Mouse (Mus musculus): Measurements from ENCODE around the gene Nos3. TPM values are rescaled to one million over a fixed set of nuclear protein-coding genes. Genes with fewer than 3 reads are reported as not detected.

Gene Nos3
- polyA plus RNA-seq, 1 experiment from 2014 or later = 7.4 TPM

DNA sequence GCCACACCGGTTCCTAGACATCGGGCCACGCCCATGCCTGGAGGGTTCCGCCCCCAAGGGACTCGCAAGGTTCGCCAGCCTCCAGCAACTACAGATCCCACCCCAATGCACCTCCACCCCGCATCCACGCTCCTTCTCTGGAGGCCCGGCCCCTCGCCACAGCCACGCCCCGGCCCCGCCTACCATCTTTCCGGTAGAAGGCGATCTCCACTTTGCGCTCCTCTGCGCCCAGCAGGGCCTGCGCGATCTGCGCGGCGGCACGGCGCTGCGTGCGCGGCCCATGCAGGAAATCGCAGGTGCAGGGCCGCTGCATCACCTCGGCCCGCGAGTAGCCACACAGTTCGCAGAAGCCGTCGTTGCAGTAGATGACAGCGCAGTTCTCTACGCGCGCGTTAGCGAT lies 16.5 kb upstream of the Nos3 start:
- Histone ChIP-seq H3K9me3 (ENCODE audit: control insufficient read depth, low read length) (no peaks in the 10 kb centered on the region), H3K36me3 (ENCODE audit: control insufficient read depth, insufficient read depth, low read length) (no peaks in the 10 kb centered on the region), H3K9ac (ENCODE audit: low read length) (peak overlapping the region; percentile 48), H3K4me1 (replicated peaks; ENCODE audit: control insufficient read depth, insufficient read depth, low read length) (peaks cover 42% of the 10 kb centered on the region), H3K27ac (ENCODE audit: low read depth, low read length) (no peak overlapping the region), H3K4me2 (ENCODE audit: low read depth, low read length, severe bottlenecking) (peak overlapping the region; percentile 99), H3K4me3 (ENCODE audit: low read depth, low read length) (peak overlapping the region; percentile 45), H3K27me3 (ENCODE audit: control insufficient read depth, insufficient read depth, low read length) (peaks cover 25% of the 10 kb centered on the region)
- ATAC-seq (replicated peaks; ENCODE audit: low FRiP score) (peak; percentile 47), DNase-seq (ENCODE audit: low spot score) (peak; percentile 87)
- under 1% methylated on average over 41 of the region's 41 CpGs for WGBS

DNA sequence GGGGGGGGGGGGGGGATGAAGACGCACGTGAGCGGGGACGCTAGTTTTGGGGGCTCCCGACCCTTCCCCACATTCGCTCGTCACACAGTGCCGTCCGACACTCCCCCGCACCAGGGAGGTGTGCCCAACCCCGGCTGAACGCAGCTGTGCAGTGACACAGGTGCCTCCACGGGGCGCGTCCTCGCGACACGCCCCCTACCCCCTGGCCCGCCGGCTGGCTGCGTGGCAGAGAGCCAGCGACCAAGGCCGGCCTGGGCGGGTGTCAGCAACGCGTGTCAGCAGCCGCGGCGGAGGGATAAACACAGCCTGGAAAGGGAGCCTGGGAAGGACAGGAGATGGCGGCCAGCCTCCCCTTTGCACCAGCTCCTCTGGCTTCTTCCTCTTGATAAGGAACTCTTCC lies 16.1 kb upstream of the Nos3 start:
- H3K4me3 ChIP-seq (ENCODE audit: low read depth, low read length) = peak overlapping the region; percentile 45
- WGBS = under 1% methylated on average over 29 of the region's 30 CpGs
- H3K9ac ChIP-seq (ENCODE audit: low read length) = peak overlapping the region; percentile 48
- H3K4me2 ChIP-seq (ENCODE audit: low read depth, low read length, severe bottlenecking) = peak overlapping the region; percentile 99
- peaks cover 40% of the 10 kb centered on the region for H3K4me1 ChIP-seq (replicated peaks; ENCODE audit: control insufficient read depth, insufficient read depth, low read length)
- DNase-seq (ENCODE audit: low spot score) = no peak
- H3K36me3 ChIP-seq (ENCODE audit: control insufficient read depth, insufficient read depth, low read length) = no peaks in the 10 kb centered on the region
- peaks cover 25% of the 10 kb centered on the region for H3K27me3 ChIP-seq (ENCODE audit: control insufficient read depth, insufficient read depth, low read length)
- no peaks in the 10 kb centered on the region for H3K9me3 ChIP-seq (ENCODE audit: control insufficient read depth, low read length)
- ATAC-seq (replicated peaks; ENCODE audit: low FRiP score) = no peak
- no peak overlapping the region for H3K27ac ChIP-seq (ENCODE audit: low read depth, low read length)

DNA sequence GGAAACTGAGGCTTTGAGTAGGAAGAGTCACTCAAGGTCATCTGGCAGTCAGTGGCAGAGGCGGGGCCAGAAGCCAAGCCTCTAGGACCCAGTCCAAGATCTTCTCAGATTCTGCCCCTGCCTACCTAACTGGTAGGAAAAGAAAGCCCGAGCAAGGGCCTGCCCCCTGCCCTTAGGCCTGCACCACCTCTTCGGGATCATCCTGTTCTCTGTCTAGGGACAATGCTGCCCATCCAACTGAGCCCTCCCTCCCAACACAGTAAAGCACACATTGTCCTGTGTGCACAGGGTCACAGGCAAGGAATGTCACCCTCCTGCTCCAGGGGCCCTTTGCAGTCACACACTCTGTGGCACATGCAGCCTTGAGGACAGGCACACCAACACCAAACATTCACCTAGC lies 14.5 kb upstream of the Nos3 start:
- Histone ChIP-seq H3K27ac (ENCODE audit: low read depth, low read length) (no peak overlapping the region), H3K9ac (ENCODE audit: low read length) (no peak overlapping the region; the same call in 1 of the 2 replicates), H3K27me3 (ENCODE audit: control insufficient read depth, insufficient read depth, low read length) (peaks cover 25% of the 10 kb centered on the region), H3K36me3 (ENCODE audit: control insufficient read depth, insufficient read depth, low read length) (no peaks in the 10 kb centered on the region), H3K4me3 (ENCODE audit: low read depth, low read length) (peak overlapping the region; percentile 68; the same call in 1 of the 2 replicates), H3K4me2 (ENCODE audit: low read depth, low read length, severe bottlenecking) (peak overlapping the region; percentile 98; the same call in 1 of the 2 replicates), H3K4me1 (replicated peaks; ENCODE audit: control insufficient read depth, insufficient read depth, low read length) (peaks cover 27% of the 10 kb centered on the region), H3K9me3 (ENCODE audit: control insufficient read depth, low read length) (no peaks in the 10 kb centered on the region)
- DNase-seq (ENCODE audit: low spot score) (no peak), ATAC-seq (replicated peaks; ENCODE audit: low FRiP score) (no peak)
- WGBS = 59% methylated on average over 3 of the region's 3 CpGs

GRCm38 (mm10) chr5:24350531-24351250 lies 13.9 kb upstream of the Nos3 start:
- DNase-seq (ENCODE audit: low spot score) (peak; percentile 64), ATAC-seq (replicated peaks; ENCODE audit: low FRiP score) (no peak)
- Histone ChIP-seq H3K36me3 (ENCODE audit: control insufficient read depth, insufficient read depth, low read length) (no peaks in the 10 kb centered on the region), H3K9me3 (ENCODE audit: control insufficient read depth, low read length) (no peaks in the 10 kb centered on the region), H3K4me1 (replicated peaks; ENCODE audit: control insufficient read depth, insufficient read depth, low read length) (peaks cover 24% of the 10 kb centered on the region), H3K4me3 (ENCODE audit: low read depth, low read length) (peak overlapping the region; percentile 68), H3K4me2 (ENCODE audit: low read depth, low read length, severe bottlenecking) (peak overlapping the region; percentile 98), H3K9ac (ENCODE audit: low read length) (peak overlapping the region; percentile 79), H3K27me3 (ENCODE audit: control insufficient read depth, insufficient read depth, low read length) (peaks cover 25% of the 10 kb centered on the region), H3K27ac (ENCODE audit: low read depth, low read length) (no peak overlapping the region)
- WGBS = 36% methylated on average over 14 of the region's 15 CpGs

DNA sequence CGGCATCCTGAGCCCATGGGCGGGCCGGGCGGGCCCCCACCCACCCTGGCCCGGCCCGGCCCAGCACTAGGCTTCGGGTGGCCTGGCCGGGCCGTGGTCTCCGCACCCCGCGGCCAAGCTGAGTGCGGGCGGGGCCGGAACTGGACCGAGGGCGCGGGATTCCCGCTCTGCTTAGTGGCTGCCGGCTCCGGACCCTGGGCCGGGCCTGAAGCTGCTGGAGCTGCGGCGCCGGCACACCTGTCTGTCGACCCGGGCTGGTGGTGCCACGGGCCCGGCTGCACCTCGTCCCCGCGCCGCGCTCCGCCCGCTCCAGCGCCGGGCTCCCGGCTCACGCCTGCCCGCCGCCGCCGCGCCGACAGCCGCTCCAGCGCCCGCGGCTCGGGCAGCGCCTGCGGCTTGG lies 13.3 kb upstream of the Nos3 start, which contains the start of gene Kcnh2:
TSS of gene Kcnh2 (minus strand) at position 327 of the 400 bp plus-strand sequence.
- Histone ChIP-seq H3K9ac (ENCODE audit: low read length) (peak within 1 kb of the TSS; percentile 79), H3K36me3 (ENCODE audit: control insufficient read depth, insufficient read depth, low read length) (no peaks in the 10 kb centered on the region), H3K4me2 (ENCODE audit: low read depth, low read length, severe bottlenecking) (peak within 1 kb of the TSS; percentile 98), H3K27me3 (ENCODE audit: control insufficient read depth, insufficient read depth, low read length) (peaks cover 25% of the 10 kb centered on the region), H3K4me3 (ENCODE audit: low read depth, low read length) (peak within 1 kb of the TSS; percentile 68), H3K4me1 (replicated peaks; ENCODE audit: control insufficient read depth, insufficient read depth, low read length) (peaks cover 24% of the 10 kb centered on the region), H3K9me3 (ENCODE audit: control insufficient read depth, low read length) (no peaks in the 10 kb centered on the region), H3K27ac (ENCODE audit: low read depth, low read length) (peak within 1 kb of the TSS; percentile 93)
- 0% methylated on average over 36 of the region's 53 CpGs for WGBS
- ATAC-seq (replicated peaks; ENCODE audit: low FRiP score) (peak; percentile 52), DNase-seq (ENCODE audit: low spot score) (no peak)

DNA sequence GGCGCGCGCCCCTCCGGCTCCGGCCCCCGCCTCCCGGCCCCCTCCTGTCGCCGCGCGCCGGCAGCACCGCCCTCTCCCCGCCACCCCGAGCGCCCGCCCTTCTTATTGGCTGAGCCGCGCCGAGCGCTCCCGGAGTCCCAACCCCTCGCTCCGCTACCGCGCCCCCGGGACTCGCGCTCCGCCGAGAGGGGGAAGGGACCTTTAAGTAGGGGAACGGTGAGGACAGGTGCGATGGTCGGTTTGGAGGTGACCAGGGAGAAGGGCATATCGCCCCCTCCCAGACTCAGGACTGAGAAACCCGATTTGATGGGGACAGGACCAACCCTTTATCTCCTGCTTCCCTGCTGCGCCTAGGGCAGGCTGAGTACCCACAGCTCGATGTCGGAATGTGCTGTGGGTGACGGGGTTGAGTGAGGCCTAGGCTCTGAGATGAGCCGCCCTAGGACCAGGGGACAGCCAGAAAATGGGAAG lies 12.9 kb upstream of the Nos3 start:
- ATAC-seq (replicated peaks; ENCODE audit: low FRiP score) (peak; percentile 83), DNase-seq (ENCODE audit: low spot score) (peak; percentile 96)
- Histone ChIP-seq H3K4me3 (ENCODE audit: low read depth, low read length) (peak overlapping the region; percentile 68), H3K9ac (ENCODE audit: low read length) (peak overlapping the region; percentile 18), H3K4me2 (ENCODE audit: low read depth, low read length, severe bottlenecking) (peak overlapping the region; percentile 98), H3K27ac (ENCODE audit: low read depth, low read length) (peak overlapping the region; percentile 93), H3K4me1 (replicated peaks; ENCODE audit: control insufficient read depth, insufficient read depth, low read length) (peaks cover 24% of the 10 kb centered on the region), H3K27me3 (ENCODE audit: control insufficient read depth, insufficient read depth, low read length) (peaks cover 25% of the 10 kb centered on the region), H3K9me3 (ENCODE audit: control insufficient read depth, low read length) (no peaks in the 10 kb centered on the region), H3K36me3 (ENCODE audit: control insufficient read depth, insufficient read depth, low read length) (no peaks in the 10 kb centered on the region)
- under 1% methylated on average over 36 of the region's 41 CpGs for WGBS

GRCm38 (mm10) chr5:24352251-24352859 lies 12.3 kb upstream of the Nos3 start:
- peak overlapping the region; percentile 98 for H3K4me2 ChIP-seq (ENCODE audit: low read depth, low read length, severe bottlenecking)
- peaks cover 25% of the 10 kb centered on the region for H3K27me3 ChIP-seq (ENCODE audit: control insufficient read depth, insufficient read depth, low read length)
- no peaks in the 10 kb centered on the region for H3K36me3 ChIP-seq (ENCODE audit: control insufficient read depth, insufficient read depth, low read length)
- ATAC-seq (replicated peaks; ENCODE audit: low FRiP score) = peak; percentile 34
- no peaks in the 10 kb centered on the region for H3K9me3 ChIP-seq (ENCODE audit: control insufficient read depth, low read length)
- peak overlapping the region; percentile 18 for H3K9ac ChIP-seq (ENCODE audit: low read length)
- H3K27ac ChIP-seq (ENCODE audit: low read depth, low read length) = peak overlapping the region; percentile 93
- H3K4me1 ChIP-seq (replicated peaks; ENCODE audit: control insufficient read depth, insufficient read depth, low read length) = peaks cover 24% of the 10 kb centered on the region
- peak overlapping the region; percentile 68 for H3K4me3 ChIP-seq (ENCODE audit: low read depth, low read length)
- peak; percentile 76 for DNase-seq (ENCODE audit: low spot score)
- 1% methylated on average over 23 of the region's 24 CpGs for WGBS

DNA sequence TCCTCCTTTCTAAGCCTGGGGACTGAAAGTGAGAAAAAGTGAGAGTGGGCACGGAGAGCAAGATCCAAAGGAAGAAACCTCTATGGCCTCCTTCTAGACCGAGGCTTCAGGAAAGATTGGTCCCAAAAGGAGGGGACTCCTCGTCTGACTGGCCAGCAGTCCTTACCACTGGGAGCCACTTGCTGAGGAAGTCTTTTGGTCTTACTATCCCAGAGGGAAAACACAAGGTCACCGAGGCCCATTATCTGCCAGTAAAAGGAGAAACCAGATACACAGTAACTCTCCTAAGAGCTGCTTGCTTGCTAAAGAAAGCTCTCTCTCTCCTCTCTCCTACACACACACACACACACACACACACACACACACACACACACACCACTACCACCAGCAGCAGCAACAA lies 11.3 kb upstream of the Nos3 start:
- peaks cover 25% of the 10 kb centered on the region for H3K27me3 ChIP-seq (ENCODE audit: control insufficient read depth, insufficient read depth, low read length)
- ATAC-seq (replicated peaks; ENCODE audit: low FRiP score) = no peak
- DNase-seq (ENCODE audit: low spot score) = no peak
- 32% methylated on average over 4 of the region's 4 CpGs for WGBS
- no peak overlapping the region for H3K4me3 ChIP-seq (ENCODE audit: low read depth, low read length)
- no peak overlapping the region; the same call in 1 of the 2 replicates for H3K27ac ChIP-seq (ENCODE audit: low read depth, low read length)
- no peaks in the 10 kb centered on the region for H3K36me3 ChIP-seq (ENCODE audit: control insufficient read depth, insufficient read depth, low read length)
- H3K9me3 ChIP-seq (ENCODE audit: control insufficient read depth, low read length) = no peaks in the 10 kb centered on the region
- H3K4me2 ChIP-seq (ENCODE audit: low read depth, low read length, severe bottlenecking) = no peak overlapping the region
- no peak overlapping the region for H3K9ac ChIP-seq (ENCODE audit: low read length)
- H3K4me1 ChIP-seq (replicated peaks; ENCODE audit: control insufficient read depth, insufficient read depth, low read length) = peaks cover 21% of the 10 kb centered on the region

Measured in forebrain, embryonic 11.5 days (tissue).